Comparison of ENCODE assay signal across 9 mouse cellular contexts in the genomic region with DNA sequence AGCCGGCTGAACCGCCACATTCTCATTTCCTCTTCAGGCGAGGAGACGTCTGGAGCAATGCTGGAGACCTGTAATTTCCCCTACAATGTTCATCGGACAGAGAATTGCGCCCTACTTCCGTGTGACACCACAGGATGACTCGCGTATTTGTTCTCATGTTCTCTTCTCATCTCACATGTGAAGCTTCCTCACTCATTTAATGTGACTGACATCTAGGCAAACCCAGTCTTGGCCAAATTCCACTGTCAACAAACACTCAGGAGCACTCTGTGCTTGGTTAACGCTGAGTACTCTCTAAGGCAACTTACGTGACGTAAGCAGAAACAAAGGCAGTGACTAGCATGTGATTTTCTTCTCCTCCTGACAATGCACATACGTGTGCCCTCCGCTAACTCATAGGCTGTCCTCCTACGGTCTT. TPM values are rescaled to one million over a fixed set of nuclear protein-coding genes. Genes with fewer than 3 reads are reported as not detected.
DNase-seq lines count a peak whose midpoint lies in the region; ATAC-seq and TF ChIP-seq lines count a peak whose summit lies in the region.
"Had no signal": no experiment of that assay in that cellular context is flagged by ENCODE, and none has a peak within 500 bp of the region (broad histone marks: within the 10 kb centered on the region; RNA-seq: fewer than 3 reads in every experiment).

No protein-coding gene starts in this region.

- no peak for TF ChIP-seq CTCF in kidney, adult 2 months (conservative IDR thresholded peaks at IDR 0.05; ENCODE audit: insufficient read depth, insufficient read length, low read depth, low read length)
- no peak for TF ChIP-seq CTCF in bone marrow macrophage, adult 2 months (IDR thresholded peaks at IDR 0.05; ENCODE audit: low read depth, low read length)

- H3K36me3 ChIP-seq in kidney, adult 2 months (ENCODE audit: control insufficient read depth, insufficient read depth, low read length) = no peaks in the 10 kb centered on the region
- H3K36me3 ChIP-seq in kidney, embryonic 15.5 days = peaks cover 16% of the 10 kb centered on the region
- H3K36me3 ChIP-seq in intestine, embryonic 15.5 days = no peaks in the 10 kb centered on the region
- 0 out of 2 replicates have a peak, but pooled peaks cover 3% of the 10 kb centered on the region for H3K36me3 ChIP-seq in macrophage (ENCODE audit: inconsistent target)

- TF ChIP-seq POLR2A in kidney, adult 2 months (IDR thresholded peaks at IDR 0.05; ENCODE audit: low read depth, low read length) = no peak
- no peak for TF ChIP-seq POLR2A in bone marrow macrophage, adult 2 months (IDR thresholded peaks at IDR 0.05; ENCODE audit: borderline replicate concordance, low read depth, low read length)

- no peak overlapping the region for H3K9ac ChIP-seq in kidney, embryonic 15.5 days
- H3K9ac ChIP-seq in intestine, embryonic 15.5 days = no peak overlapping the region

- no peak overlapping the region for H3K4me2 ChIP-seq in kidney, embryonic 15.5 days
- H3K4me2 ChIP-seq in intestine, embryonic 15.5 days (replicated peaks) = peak overlapping the region; percentile 78; the same call in 1 of the 2 replicates

- H3K27ac ChIP-seq in kidney, adult 2 months (ENCODE audit: insufficient read depth, low read depth, low read length) = no peak overlapping the region
- no peak overlapping the region for H3K27ac ChIP-seq in kidney, embryonic 15.5 days
- H3K27ac ChIP-seq in bone marrow macrophage, adult 2 months (ENCODE audit: insufficient read depth, low read depth, low read length) = peak overlapping the region; percentile 33
- no peak overlapping the region for H3K27ac ChIP-seq in intestine, embryonic 15.5 days
- peak overlapping the region; percentile 32 for H3K27ac ChIP-seq in macrophage

- peaks cover 63% of the 10 kb centered on the region for H3K79me2 ChIP-seq in macrophage (ENCODE audit: inconsistent target)

- peaks cover 11% of the 10 kb centered on the region; the same call in 1 of the 2 replicates for H3K4me1 ChIP-seq in kidney, adult 2 months (ENCODE audit: control insufficient read depth, insufficient read depth, low read length)
- H3K4me1 ChIP-seq in kidney, embryonic 15.5 days = peaks cover 24% of the 10 kb centered on the region
- peaks cover 39% of the 10 kb centered on the region for H3K4me1 ChIP-seq in bone marrow macrophage, adult 2 months (ENCODE audit: control insufficient read depth, insufficient read depth, low read length)
- peaks cover 14% of the 10 kb centered on the region; the same call in 1 of the 2 replicates for H3K4me1 ChIP-seq in intestine, embryonic 15.5 days (replicated peaks)

- ATAC-seq in kidney, embryonic 15.5 days (replicated peaks; ENCODE audit: low FRiP score) = no peak
- no peak for ATAC-seq in intestine, embryonic 15.5 days
- no peak for ATAC-seq in activated CD4-positive, CD25-positive, alpha-beta regulatory T cell, adult 4 months

- no peaks in the 10 kb centered on the region for H3K9me3 ChIP-seq in kidney, embryonic 15.5 days (replicated peaks)
- no peaks in the 10 kb centered on the region for H3K9me3 ChIP-seq in intestine, embryonic 15.5 days

- H3K27me3 ChIP-seq in kidney, adult 2 months (replicated peaks; ENCODE audit: control insufficient read depth, insufficient read depth, low read length) = no peaks in the 10 kb centered on the region
- no peaks in the 10 kb centered on the region for H3K27me3 ChIP-seq in kidney, embryonic 15.5 days
- no peaks in the 10 kb centered on the region for H3K27me3 ChIP-seq in intestine, embryonic 15.5 days (replicated peaks)

- no peak overlapping the region for H3K4me3 ChIP-seq in kidney, adult 2 months (ENCODE audit: insufficient read depth, low read depth, low read length)
- no peak overlapping the region for H3K4me3 ChIP-seq in kidney, embryonic 15.5 days (replicated peaks)
- peak overlapping the region; percentile 30; the same call in 1 of the 2 replicates for H3K4me3 ChIP-seq in bone marrow macrophage, adult 2 months (ENCODE audit: insufficient read depth, low read length)
- no peak overlapping the region for H3K4me3 ChIP-seq in intestine, embryonic 15.5 days (replicated peaks)
- H3K4me3 ChIP-seq in macrophage (ENCODE audit: inconsistent target) = no peak overlapping the region

- intact Hi-C loops in left cerebral cortex, postnatal 14 days (cut with DNase I) = no loop called here

- peak; percentile 52 for DNase-seq in kidney, adult 2 months
- DNase-seq in gastrocnemius, adult 8-10 months (ENCODE audit: low spot score in 2 of 2) = no peak
- DNase-seq in left cerebral cortex, postnatal 14 days (ENCODE audit: low spot score in 2 of 2) = no peak
- DNase-seq: gastrocnemius, postnatal 25 days had no signal

- WGBS in kidney, adult 2 months = 60% methylated on average over 15 of the region's 15 CpGs
- 83% methylated on average over 15 of the region's 15 CpGs for WGBS in kidney, embryonic 15.5 days
- WGBS in intestine, embryonic 15.5 days = 84% methylated on average over 15 of the region's 15 CpGs
- 36% methylated on average over 15 of the region's 15 CpGs for WGBS in macrophage (ENCODE audit: missing documents)

RNA-seq across cellular contexts. Expression of gene Gde1, which starts 2.4 kb away (rescaled TPM):
- polyA plus RNA-seq in kidney, adult 2 months (2012; rRNA removed) = 172 and 193 TPM in 2 replicates
- polyA plus RNA-seq in kidney, embryonic 15.5 days (2015; fragmentation: Nextera tagmentation; extraction: Ambion mirVana) = 87.5 and 96.9 TPM in 2 replicates
- polyA plus RNA-seq in bone marrow macrophage, adult 2 months (2012; ENCODE audit: insufficient read depth, insufficient read length, missing spikeins) = 33.9 and 37.4 TPM in 2 replicates
- polyA plus RNA-seq in intestine, embryonic 15.5 days (2015; fragmentation: Nextera tagmentation; extraction: Ambion mirVana) = 124 and 127 TPM in 2 replicates
- 10 to 100 TPM in 23 of 26 experiments, 1 to 10 TPM in 3; 8.2 to 30.6 (median 17.9) TPM for total RNA-seq in macrophage (2018; cell fraction: chromatin; rRNA removed)
- 10 to 100 TPM; 44.6 to 66.4 (median 55.3) TPM for total RNA-seq in macrophage (2018; cell fraction: cytosol; rRNA removed)
- 10 to 100 TPM; 11.5 to 58.5 (median 32.5) TPM for total RNA-seq in macrophage (2018; cell fraction: nucleus; rRNA removed)
- 51.1 to 88.2 TPM (median 86.2 TPM) in 3 replicates for polyA plus RNA-seq in macrophage (2018)
- total RNA-seq in gastrocnemius, adult 8-10 months (2022) = 10 to 100 TPM; 46.0 to 55.2 (median 49.7) TPM
- polyA plus RNA-seq in activated CD4-positive, CD25-positive, alpha-beta regulatory T cell, adult 4 months (2017; shearing (Covaris generic)) = 10 to 100 TPM; 16.7 to 17.5 TPM
- total RNA-seq in left cerebral cortex, postnatal 14 days (2021) = 100 to 1,000 TPM; 325 to 333 TPM

RNA-seq across cellular contexts. Expression of gene Ccp110, which starts 9.2 kb away (rescaled TPM):
- 2.5 and 2.9 TPM in 2 replicates for polyA plus RNA-seq in kidney, adult 2 months (2012; rRNA removed)
- polyA plus RNA-seq in kidney, embryonic 15.5 days (2015; fragmentation: Nextera tagmentation; extraction: Ambion mirVana) = 20.9 and 21.1 TPM in 2 replicates
- polyA plus RNA-seq in bone marrow macrophage, adult 2 months (2012; ENCODE audit: insufficient read depth, insufficient read length, missing spikeins) = 6.1 and 7.0 TPM in 2 replicates
- polyA plus RNA-seq in intestine, embryonic 15.5 days (2015; fragmentation: Nextera tagmentation; extraction: Ambion mirVana) = 10.0 and 10.7 TPM in 2 replicates
- 10 to 100 TPM in 17 of 26 experiments, 1 to 10 TPM in 9; 2.5 to 27.9 (median 13.9) TPM for total RNA-seq in macrophage (2018; cell fraction: chromatin; rRNA removed)
- 1 to 10 TPM in 25 of 26 experiments, under 1 TPM in 1; 0.72 to 4.7 (median 3.4) TPM for total RNA-seq in macrophage (2018; cell fraction: cytosol; rRNA removed)
- 10 to 100 TPM in 9 of 26 experiments, 1 to 10 TPM in 17; 1.6 to 20.0 (median 8.6) TPM for total RNA-seq in macrophage (2018; cell fraction: nucleus; rRNA removed)
- 3.3 to 3.7 TPM (median 3.6 TPM) in 3 replicates for polyA plus RNA-seq in macrophage (2018)
- 1 to 10 TPM; 1.4 to 2.7 (median 2.4) TPM for total RNA-seq in gastrocnemius, adult 8-10 months (2022)
- 1 to 10 TPM; 3.6 to 5.3 TPM for polyA plus RNA-seq in activated CD4-positive, CD25-positive, alpha-beta regulatory T cell, adult 4 months (2017; shearing (Covaris generic))
- 10 to 100 TPM; 37.4 to 38.6 TPM for total RNA-seq in left cerebral cortex, postnatal 14 days (2021)

RNA-seq across cellular contexts. Expression of gene Vps35l, which starts 36.9 kb away (rescaled TPM):
- polyA plus RNA-seq in kidney, adult 2 months (2012; rRNA removed) = 52.4 and 58.3 TPM in 2 replicates
- polyA plus RNA-seq in kidney, embryonic 15.5 days (2015; fragmentation: Nextera tagmentation; extraction: Ambion mirVana) = 66.1 and 72.0 TPM in 2 replicates
- polyA plus RNA-seq in bone marrow macrophage, adult 2 months (2012; ENCODE audit: insufficient read depth, insufficient read length, missing spikeins) = 93.5 and 120 TPM in 2 replicates
- polyA plus RNA-seq in intestine, embryonic 15.5 days (2015; fragmentation: Nextera tagmentation; extraction: Ambion mirVana) = 71.3 and 72.6 TPM in 2 replicates
- 100 to 1,000 TPM; 109 to 369 (median 222) TPM for total RNA-seq in macrophage (2018; cell fraction: chromatin; rRNA removed)
- total RNA-seq in macrophage (2018; cell fraction: cytosol; rRNA removed) = 100 to 1,000 TPM; 103 to 157 (median 135) TPM
- 100 to 1,000 TPM in 18 of 26 experiments, 10 to 100 TPM in 8; 80.9 to 206 (median 115) TPM for total RNA-seq in macrophage (2018; cell fraction: nucleus; rRNA removed)
- 93.8 to 123 TPM (median 106 TPM) in 3 replicates for polyA plus RNA-seq in macrophage (2018)
- 10 to 100 TPM; 17.0 to 19.5 (median 18.3) TPM for total RNA-seq in gastrocnemius, adult 8-10 months (2022)
- polyA plus RNA-seq in activated CD4-positive, CD25-positive, alpha-beta regulatory T cell, adult 4 months (2017; shearing (Covaris generic)) = 10 to 100 TPM; 54.5 to 62.0 TPM
- 10 to 100 TPM; 58.2 to 61.4 TPM for total RNA-seq in left cerebral cortex, postnatal 14 days (2021)

Comparison
In these comparisons a context has a peak if more than half of its experiments do, and no peak if none do; other contexts are left out.
1. H3K27ac ChIP-seq: peak in bone marrow macrophage, adult 2 months (single experiment) and macrophage (single experiment); none in kidney, adult 2 months (single experiment), kidney, embryonic 15.5 days (single experiment) and intestine, embryonic 15.5 days (single experiment).